Mouse (Mus musculus) brain, embryonic 14.5 days (tissue): ENCODE data around the gene Xpo4.

Source experiments
- CTCF ChIP-seq: fragments of 200-500 bp; IDR thresholded peaks from 2 replicates; pipeline ENCODE4 v1.5.1; 2012; ENCODE audit warnings: inconsistent platforms, mild to moderate bottlenecking, moderate library complexity, borderline replicate concordance; ENCODE audit not compliant: insufficient read depth, insufficient read length; ENCODE audit errors: extremely low read depth
- POLR2A ChIP-seq: fragments of 200-500 bp; IDR thresholded peaks from 2 replicates; pipeline ENCODE4 v1.6.1; 2012; ENCODE audit warnings: mild to moderate bottlenecking, inconsistent platforms, borderline replicate concordance; ENCODE audit not compliant: poor library complexity, insufficient read depth, insufficient read length, severe bottlenecking; ENCODE audit errors: extremely low read depth

DNA sequence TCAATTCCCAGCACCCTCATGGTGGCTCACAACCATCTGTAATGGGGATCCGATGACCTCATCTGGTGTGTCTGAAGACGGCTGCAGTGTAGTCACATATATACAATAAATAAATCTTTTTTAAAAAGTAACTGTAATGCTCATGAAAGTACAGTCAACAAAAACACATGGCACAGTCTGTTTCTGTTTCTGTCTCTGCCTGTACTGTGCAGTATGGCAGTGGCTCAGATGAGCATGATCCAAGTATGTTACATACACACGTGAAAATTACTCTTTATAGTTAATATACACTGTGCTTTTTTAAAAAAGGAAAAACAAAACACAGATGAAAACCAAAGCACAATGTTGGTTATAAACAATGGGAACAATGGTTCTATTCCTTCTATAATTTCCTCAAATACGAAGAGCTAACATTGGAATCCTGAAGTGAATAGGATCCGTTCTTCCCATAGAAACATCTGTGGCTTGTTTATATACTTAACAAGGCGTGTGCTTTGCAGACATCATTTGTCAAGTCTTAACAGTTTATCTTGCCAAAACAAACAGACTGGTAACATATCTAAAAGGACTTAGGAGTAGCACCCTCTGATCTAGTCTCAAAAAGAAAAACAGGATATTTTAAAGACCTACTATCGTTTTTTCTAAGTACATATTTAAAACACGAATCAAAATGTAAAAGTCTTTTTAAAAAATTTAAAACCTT, 58.4 kb downstream of the Xpo4 start:
- TF ChIP-seq POLR2A (no peak), CTCF (no peak)
